Mouse (Mus musculus): ENCODE measurements around the gene Tmem235.

Tmem235 gene

GRCm38 (mm10) chr11:117890519-117891282 is 30.1 kb downstream of the Tmem235 start:
- DNase-seq (ENCODE audit: low spot score in 2 of 2) = no peak

DNA sequence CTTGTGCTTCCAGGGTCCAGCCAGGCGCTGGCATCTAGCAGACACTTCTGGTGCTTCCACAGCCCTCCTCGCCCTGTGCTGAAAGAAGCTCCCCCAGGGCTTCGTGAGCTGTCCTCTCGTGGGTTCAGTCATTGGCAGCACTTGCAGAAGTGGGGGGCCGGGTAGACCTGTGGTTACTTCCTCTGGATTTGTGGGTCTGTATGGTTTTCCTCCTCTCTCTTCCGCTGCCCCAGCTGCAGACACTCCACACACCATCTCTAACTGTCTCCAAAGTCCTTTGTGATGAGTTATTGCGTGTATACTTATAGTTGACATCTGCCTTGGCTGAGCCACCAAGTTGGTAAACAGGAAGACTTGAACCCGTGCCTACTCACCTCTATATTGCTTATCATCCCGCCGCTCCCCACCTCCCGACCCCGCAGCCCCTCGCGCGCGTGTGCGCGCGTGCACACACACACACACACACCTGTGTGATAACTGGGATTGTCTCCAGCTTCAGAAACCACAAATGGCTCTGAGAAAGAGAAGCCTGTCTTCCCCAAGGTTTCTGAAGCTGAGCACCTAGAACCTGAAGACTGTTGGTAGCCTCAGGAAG is 31.1 kb downstream of the Tmem235 start:
- DNase-seq (ENCODE audit: low spot score in 2 of 2) = no peak

- no peak for DNase-seq (ENCODE audit: low spot score in 2 of 2)
These were observed 31.6 kb downstream of the Tmem235 start for GRCm38 (mm10) chr11:117892199-117892598.

DNA sequence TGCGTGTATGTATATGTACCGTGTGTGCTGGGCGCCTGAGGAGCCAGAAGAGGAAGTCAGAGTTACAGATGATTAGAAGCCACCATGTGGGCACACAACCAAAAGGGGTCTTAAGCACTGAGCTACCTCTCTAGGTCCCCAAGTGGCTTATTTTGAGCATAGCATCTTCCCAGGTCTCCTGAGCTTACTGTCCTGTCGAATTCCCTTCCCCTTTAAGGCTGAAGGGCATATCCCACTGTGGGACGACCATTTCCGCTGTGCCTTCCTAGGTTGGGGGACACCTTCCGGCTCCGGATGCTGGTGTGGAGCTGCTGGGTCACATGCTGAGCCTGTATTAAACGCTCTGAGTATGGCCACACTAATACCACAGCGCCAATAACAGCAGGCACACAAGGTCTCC is 34.1 kb downstream of the Tmem235 start:
- DNase-seq (ENCODE audit: low spot score in 2 of 2) = no peak

DNA sequence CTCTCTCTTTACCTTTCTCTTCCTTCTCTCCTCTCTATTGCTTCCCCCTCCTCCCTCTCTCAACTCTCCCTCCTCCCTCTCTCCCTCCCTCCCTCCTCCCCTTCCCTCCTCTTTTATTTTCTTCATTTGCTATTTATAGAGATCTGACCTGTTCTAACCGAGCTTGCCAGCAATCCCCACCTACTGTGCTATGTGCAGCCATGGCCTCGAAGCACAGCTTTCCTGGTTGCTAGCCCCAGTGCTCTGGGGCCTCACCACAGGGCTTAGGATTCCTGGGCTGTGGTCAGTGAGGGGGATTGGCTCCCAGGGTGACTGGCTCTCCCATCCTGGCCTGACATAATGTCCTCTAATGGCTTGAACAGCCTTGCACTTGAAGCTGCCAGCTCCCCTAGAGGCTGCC is 36.0 kb downstream of the Tmem235 start:
- no peak for DNase-seq (ENCODE audit: low spot score in 2 of 2)

DNA sequence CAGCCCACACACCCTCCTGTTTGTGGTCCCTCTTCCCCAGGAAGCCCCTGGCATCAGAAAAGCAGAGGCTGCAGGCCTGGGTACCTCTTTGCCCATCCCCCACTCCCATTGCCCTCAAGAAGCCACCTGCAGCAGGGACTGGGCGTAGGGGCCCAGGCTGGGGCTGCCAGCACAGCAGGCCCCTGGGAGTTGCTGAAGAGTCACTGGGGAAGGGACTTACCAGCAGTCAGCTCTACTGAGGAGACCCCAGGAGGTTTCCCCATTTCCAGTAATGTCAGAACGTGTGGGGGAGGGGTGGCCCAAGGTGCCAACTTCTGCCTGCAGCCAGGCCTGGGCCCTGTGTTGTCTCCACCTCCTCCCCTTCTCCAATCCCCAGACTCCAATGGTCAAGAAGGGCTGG is 41.7 kb downstream of the Tmem235 start:
- no peak for DNase-seq (ENCODE audit: low spot score in 2 of 2)

- no peak for DNase-seq (ENCODE audit: low spot score in 2 of 2)
These were observed 43.9 kb downstream of the Tmem235 start for GRCm38 (mm10) chr11:117904442-117904841.

DNA sequence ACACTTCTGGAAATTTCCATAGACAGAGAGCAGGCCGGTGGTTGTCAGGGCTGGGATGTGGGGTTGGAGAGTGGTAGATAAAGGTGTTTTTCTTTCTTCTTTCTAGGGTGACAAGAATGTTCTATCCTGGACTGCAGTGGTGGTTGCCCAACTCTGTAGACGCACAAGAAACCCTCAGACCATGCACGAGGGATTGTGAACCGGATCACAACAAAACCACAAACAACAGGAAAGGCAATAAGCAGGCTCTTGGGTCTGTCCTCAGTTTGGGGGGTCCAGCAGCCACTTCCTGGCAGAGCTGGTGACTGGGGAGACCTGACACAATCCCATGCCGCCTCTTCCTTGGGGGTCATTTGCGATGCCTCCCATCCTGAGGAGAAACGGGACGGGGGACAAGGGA is 48.8 kb downstream of the Tmem235 start:
- DNase-seq (ENCODE audit: low spot score in 2 of 2) = no peak

GRCm38 (mm10) chr11:117912684-117913352 is 52.3 kb downstream of the Tmem235 start:
- DNase-seq (ENCODE audit: low spot score in 2 of 2) = peak; percentile 77 to 85

- DNase-seq (ENCODE audit: low spot score in 2 of 2) = no peak
These were observed 54.0 kb downstream of the Tmem235 start for GRCm38 (mm10) chr11:117914531-117914930.
